Mouse (Mus musculus) lung, postnatal 0 days (tissue): Measurements from ENCODE around the gene Ppp1r37.

Source experiments
- CTCF ChIP-seq: IDR thresholded peaks from 2 replicates; pipeline ENCODE4 v1.5.1; 2016; ENCODE audit warnings: antibody characterized with exemption, mild to moderate bottlenecking
- EP300 ChIP-seq: IDR thresholded peaks from 2 replicates; pipeline ENCODE4 v1.6.1; 2016; ENCODE audit warnings: antibody characterized with exemption, mild to moderate bottlenecking, control low read depth

GRCm38 (mm10) chr7:19561431-19561764 is 1.5 kb downstream of the Ppp1r37 start:
- TF ChIP-seq CTCF = no peak
- no peak for TF ChIP-seq EP300
